8 mouse cellular contexts compared by ENCODE assay signal in genomic region chr9:107736185-107736485, GRCm38 (mm10). TPM values are rescaled to one million over a fixed set of nuclear protein-coding genes. Genes with fewer than 3 reads are reported as not detected.
DNase-seq lines count a peak whose midpoint lies in the region; ATAC-seq lines count a peak whose summit lies in the region.

No protein-coding gene starts in this region.

- 0 out of 2 replicates have a peak overlapping the region, but pooled peaks have one; percentile 12 for H3K4me3 ChIP-seq in hindbrain, embryonic 16.5 days (ENCODE audit: low read length)
- H3K4me3 ChIP-seq in midbrain, embryonic 10.5 days, result peak overlapping the region; percentile 39

- peak overlapping the region; percentile 51 for H3K4me2 ChIP-seq in hindbrain, embryonic 16.5 days (ENCODE audit: low read length)

- WGBS in hindbrain, embryonic 16.5 days, result 4% methylated on average over 7 of the region's 7 CpGs
- WGBS in midbrain, embryonic 10.5 days, result 1% methylated on average over 7 of the region's 7 CpGs

- no peaks in the 10 kb centered on the region for H3K9me3 ChIP-seq in hindbrain, embryonic 16.5 days (ENCODE audit: control insufficient read depth, low read length)
- no peaks in the 10 kb centered on the region for H3K9me3 ChIP-seq in midbrain, embryonic 10.5 days (replicated peaks)

- peak overlapping the region; percentile 56 for H3K27ac ChIP-seq in hindbrain, embryonic 16.5 days (ENCODE audit: low read depth, low read length)
- peak overlapping the region; percentile 80 for H3K27ac ChIP-seq in midbrain, embryonic 10.5 days (replicated peaks)

- H3K27me3 ChIP-seq in hindbrain, embryonic 16.5 days (replicated peaks; ENCODE audit: control insufficient read depth, insufficient read depth, low read length), result no peaks in the 10 kb centered on the region
- H3K27me3 ChIP-seq in midbrain, embryonic 10.5 days (ENCODE audit: low read depth, poor library complexity, severe bottlenecking), result peaks cover 28% of the 10 kb centered on the region

- H3K9ac ChIP-seq in hindbrain, embryonic 16.5 days (ENCODE audit: low read depth, low read length), result peak overlapping the region; percentile 57

- H3K36me3 ChIP-seq in hindbrain, embryonic 16.5 days (ENCODE audit: control insufficient read depth, insufficient read depth, low read length), result peaks cover 24% of the 10 kb centered on the region
- H3K36me3 ChIP-seq in midbrain, embryonic 10.5 days, result peaks cover 31% of the 10 kb centered on the region

- peaks cover 24% of the 10 kb centered on the region for H3K4me1 ChIP-seq in hindbrain, embryonic 16.5 days (ENCODE audit: control insufficient read depth, insufficient read depth, low read depth, low read length)
- peaks cover 55% of the 10 kb centered on the region for H3K4me1 ChIP-seq in midbrain, embryonic 10.5 days

- DNase-seq in cerebellum, adult 11-12 months, result peak; percentile 47
- no peak for DNase-seq in cerebellum, adult 11 months
- DNase-seq in cerebellum, postnatal 25 days, result peak; percentile 28 to 42
- no peak for DNase-seq in midbrain, embryonic 10.5 days (ENCODE audit: low spot score)
- peak; percentile 58 to 69 for DNase-seq in thymus, postnatal 36 days
- DNase-seq in adipocyte (ENCODE audit: low spot score), result no peak
- no peak for DNase-seq in frontal cortex, postnatal 36 days (ENCODE audit: low spot score in 2 of 2)

- no peak for ATAC-seq in hindbrain, embryonic 16.5 days

RNA-seq across cellular contexts. Expression of gene Sema3f, which starts 25.9 kb away (rescaled TPM):
- polyA plus RNA-seq in hindbrain, embryonic 16.5 days (2015; fragmentation: Nextera tagmentation; extraction: Ambion mirVana), result 10.0 and 13.0 TPM in 2 replicates
- polyA plus RNA-seq in midbrain, embryonic 10.5 days (2016; fragmentation: Nextera tagmentation; extraction: Ambion mirVana), result 14.9 and 17.2 TPM in 2 replicates

RNA-seq across cellular contexts. Expression of gene Rbm5, which starts 34.7 kb away (rescaled TPM):
- 210 and 236 TPM in 2 replicates for polyA plus RNA-seq in hindbrain, embryonic 16.5 days (2015; fragmentation: Nextera tagmentation; extraction: Ambion mirVana)
- 200 and 220 TPM in 2 replicates for polyA plus RNA-seq in midbrain, embryonic 10.5 days (2016; fragmentation: Nextera tagmentation; extraction: Ambion mirVana)

RNA-seq across cellular contexts. Expression of gene Gnat1, which starts 56.6 kb away (rescaled TPM):
- polyA plus RNA-seq in hindbrain, embryonic 16.5 days (2015; fragmentation: Nextera tagmentation; extraction: Ambion mirVana), result 1.3 and 2.7 TPM in 2 replicates
- polyA plus RNA-seq in midbrain, embryonic 10.5 days (2016; fragmentation: Nextera tagmentation; extraction: Ambion mirVana), result 3.2 and 3.6 TPM in 2 replicates

Comparison
In these comparisons a context has a peak if more than half of its experiments do, and no peak if none do; other contexts are left out.
1. DNase-seq: peak in cerebellum, adult 11-12 months (single experiment), cerebellum, postnatal 25 days (2 of 2) and thymus, postnatal 36 days (2 of 2); none in cerebellum, adult 11 months (single experiment), midbrain, embryonic 10.5 days (single experiment), adipocyte (single experiment) and frontal cortex, postnatal 36 days (0 of 2).